Mouse (Mus musculus): ENCODE results near the gene Psmd9.

GRCm38 (mm10) chr5:123139722-123140627 lies 29.2 kb upstream of the Psmd9 start:
- TF ChIP-seq GATA1 (IDR thresholded peaks at IDR 0.05; ENCODE audit: borderline replicate concordance, low read length) (no peak), FLI1 (IDR thresholded peaks at IDR 0.05; ENCODE audit: low read length) (no peak)
